ENCODE assay signal across 8 mouse cellular contexts in genomic region chr12:85598053-85598452, GRCm38 (mm10). TPM values are rescaled to one million over a fixed set of nuclear protein-coding genes. Genes with fewer than 3 reads are reported as not detected.
DNase-seq lines count a peak whose midpoint lies in the region; ATAC-seq and TF ChIP-seq lines count a peak whose summit lies in the region.

No protein-coding gene starts in this region.

- peak overlapping the region; percentile 79; the same call in 1 of the 2 replicates for H3K9ac ChIP-seq in kidney, postnatal 0 days (ENCODE audit: low read depth, low read length)
- H3K9ac ChIP-seq in forebrain, embryonic 13.5 days = peak overlapping the region; percentile 86; the same call in 1 of the 2 replicates
- peak overlapping the region; percentile 92; the same call in 1 of the 2 replicates for H3K9ac ChIP-seq in limb, embryonic 14.5 days (ENCODE audit: low read depth, low read length, severe bottlenecking)

- H3K4me2 ChIP-seq in kidney, postnatal 0 days (ENCODE audit: low read length) = peak overlapping the region; percentile 83
- peak overlapping the region; percentile 86 for H3K4me2 ChIP-seq in forebrain, embryonic 13.5 days
- peak overlapping the region; percentile 82 for H3K4me2 ChIP-seq in limb, embryonic 14.5 days (replicated peaks; ENCODE audit: low read depth, low read length, severe bottlenecking)

- H3K9me3 ChIP-seq in kidney, postnatal 0 days (replicated peaks; ENCODE audit: low read length) = no peaks in the 10 kb centered on the region
- no peaks in the 10 kb centered on the region for H3K9me3 ChIP-seq in forebrain, embryonic 13.5 days (replicated peaks)
- H3K9me3 ChIP-seq in limb, embryonic 14.5 days (ENCODE audit: control insufficient read depth, low read length) = no peaks in the 10 kb centered on the region

- 0 out of 2 replicates have a peak overlapping the region, but pooled peaks have one; percentile 88 for H3K27ac ChIP-seq in kidney, postnatal 0 days
- no peak overlapping the region for H3K27ac ChIP-seq in forebrain, embryonic 13.5 days
- no peak overlapping the region for H3K27ac ChIP-seq in limb, embryonic 14.5 days (replicated peaks; ENCODE audit: low read depth, low read length)
- H3K27ac ChIP-seq in olfactory bulb, adult 2 months (ENCODE audit: insufficient read depth, low read depth, low read length) = peak overlapping the region; percentile 99

- no peak for ATAC-seq in kidney, postnatal 0 days (replicated peaks; ENCODE audit: low FRiP score, low read depth)
- no peak for ATAC-seq in forebrain, embryonic 13.5 days
- no peak for ATAC-seq in limb, embryonic 14.5 days (ENCODE audit: low FRiP score, low read depth)

- peak overlapping the region; percentile 62; the same call in 1 of the 2 replicates for H3K4me3 ChIP-seq in kidney, postnatal 0 days (replicated peaks; ENCODE audit: low read depth, low read length)
- H3K4me3 ChIP-seq in forebrain, embryonic 13.5 days = peak overlapping the region; percentile 71; the same call in 1 of the 2 replicates
- peak overlapping the region; percentile 94 for H3K4me3 ChIP-seq in limb, embryonic 14.5 days (replicated peaks; ENCODE audit: low read length)
- H3K4me3 ChIP-seq in olfactory bulb, adult 2 months (ENCODE audit: insufficient read depth, low read depth, low read length) = peak overlapping the region; percentile 81

- no peak for TF ChIP-seq CTCF in kidney, postnatal 0 days (IDR thresholded peaks at IDR 0.05; ENCODE audit: low read depth)
- TF ChIP-seq CTCF in olfactory bulb, adult 2 months (IDR thresholded peaks at IDR 0.05; ENCODE audit: insufficient read depth, low read depth, low read length) = no peak

- H3K36me3 ChIP-seq in kidney, postnatal 0 days (ENCODE audit: insufficient read depth, low read length) = no peaks in the 10 kb centered on the region
- H3K36me3 ChIP-seq in forebrain, embryonic 13.5 days (ENCODE audit: poor library complexity, severe bottlenecking) = no peaks in the 10 kb centered on the region
- peaks cover 5% of the 10 kb centered on the region; the same call in 1 of the 2 replicates for H3K36me3 ChIP-seq in limb, embryonic 14.5 days (ENCODE audit: control insufficient read depth, insufficient read depth, low read length)

- 49% methylated on average over 11 of the region's 11 CpGs for WGBS in kidney, postnatal 0 days
- WGBS in forebrain, embryonic 13.5 days = 55% methylated on average over 11 of the region's 11 CpGs
- 54% methylated on average over 11 of the region's 11 CpGs for WGBS in limb, embryonic 14.5 days
- 80% methylated on average over 11 of the region's 11 CpGs for WGBS in olfactory bulb, adult 2 months

- intact Hi-C loops in left cerebral cortex, postnatal 25 days (cut with DNase I) = loop anchor here (2.0 kb wide), 1 partner anchor 91 kb away; no protein-coding TSS in a partner anchor

- no peaks in the 10 kb centered on the region; the same call in 1 of the 2 replicates for H3K4me1 ChIP-seq in kidney, postnatal 0 days (replicated peaks; ENCODE audit: insufficient read depth, low read length)
- peaks cover 18% of the 10 kb centered on the region for H3K4me1 ChIP-seq in forebrain, embryonic 13.5 days
- peaks cover 24% of the 10 kb centered on the region for H3K4me1 ChIP-seq in limb, embryonic 14.5 days (ENCODE audit: control insufficient read depth, insufficient read depth, low read length)
- H3K4me1 ChIP-seq in olfactory bulb, adult 2 months (ENCODE audit: control insufficient read depth, insufficient read depth, low read length) = peaks cover 34% of the 10 kb centered on the region

- H3K27me3 ChIP-seq in kidney, postnatal 0 days (ENCODE audit: insufficient read depth, low read length) = no peaks in the 10 kb centered on the region
- H3K27me3 ChIP-seq in forebrain, embryonic 13.5 days = peaks cover 25% of the 10 kb centered on the region
- no peaks in the 10 kb centered on the region for H3K27me3 ChIP-seq in limb, embryonic 14.5 days (ENCODE audit: control insufficient read depth, insufficient read depth, low read length)

- DNase-seq in kidney, postnatal 0 days (ENCODE audit: low spot score) = no peak
- DNase-seq in kidney, postnatal 14 days = no peak
- DNase-seq in limb, embryonic 14.5 days (ENCODE audit: low spot score) = no peak
- DNase-seq in left cerebral cortex, postnatal 25 days (ENCODE audit: low spot score in 2 of 2) = no peak
- DNase-seq in spleen, postnatal 4 days (ENCODE audit: low spot score in 2 of 2) = no peak
- DNase-seq in frontal cortex, postnatal 36 days (ENCODE audit: low spot score in 2 of 2) = no peak

- no peak for TF ChIP-seq POLR2A in limb, embryonic 14.5 days (IDR thresholded peaks at IDR 0.05; ENCODE audit: borderline replicate concordance, extremely low read depth, insufficient read depth, insufficient read length)
- no peak for TF ChIP-seq POLR2A in olfactory bulb, adult 2 months (IDR thresholded peaks at IDR 0.05; ENCODE audit: insufficient read depth, low read depth, low read length)

RNA-seq across cellular contexts. Expression of gene Jdp2, which starts 0.8 kb away (rescaled TPM):
- 0.47 and 0.70 TPM in 2 replicates for polyA plus RNA-seq in kidney, postnatal 0 days (2015; fragmentation: Nextera tagmentation; extraction: Ambion mirVana)
- polyA plus RNA-seq in forebrain, embryonic 13.5 days (2015; fragmentation: Nextera tagmentation; extraction: Ambion mirVana) = 0.21 TPM in 1 of 2 replicates, not detected in the other
- 37.7 and 43.9 TPM in 2 replicates for polyA plus RNA-seq in limb, embryonic 14.5 days (2012; rRNA removed)
- 3.2 and 3.8 TPM in 2 replicates for polyA plus RNA-seq in limb, embryonic 14.5 days (2014; fragmentation: Nextera tagmentation; extraction: Ambion mirVana)
- not detected in 2 replicates for polyA plus RNA-seq in olfactory bulb, adult 2 months (2012; ENCODE audit: insufficient read depth, insufficient read length, low replicate concordance, missing spikeins)
- 10 to 100 TPM; 66.6 to 75.2 TPM for total RNA-seq in left cerebral cortex, postnatal 25 days (2021)

Comparison
In these comparisons a context has a peak if more than half of its experiments do, and no peak if none do; other contexts are left out.
1. H3K27ac ChIP-seq: peak in kidney, postnatal 0 days (single experiment) and olfactory bulb, adult 2 months (single experiment); none in forebrain, embryonic 13.5 days (single experiment) and limb, embryonic 14.5 days (single experiment).
2. Peak in every context shown above with its lines, with median percentiles within 50 percentile points of each other: H3K4me2 ChIP-seq, H3K4me3 ChIP-seq and H3K9ac ChIP-seq.